Mouse (Mus musculus) ovary, postnatal 10 days (tissue): ENCODE results near the gene Lrp5.
"Not testable (repeated sequence)": the region's sequence is repeated elsewhere in the genome, so short reads cannot be mapped to it uniquely, and the experiment has no call there.

Experiments
- DNase-seq: peaks from one replicate; pipeline ENCODE4 v3.0.0; 2022; ENCODE audit warnings: low spot score

The Lrp5 gene

DNA sequence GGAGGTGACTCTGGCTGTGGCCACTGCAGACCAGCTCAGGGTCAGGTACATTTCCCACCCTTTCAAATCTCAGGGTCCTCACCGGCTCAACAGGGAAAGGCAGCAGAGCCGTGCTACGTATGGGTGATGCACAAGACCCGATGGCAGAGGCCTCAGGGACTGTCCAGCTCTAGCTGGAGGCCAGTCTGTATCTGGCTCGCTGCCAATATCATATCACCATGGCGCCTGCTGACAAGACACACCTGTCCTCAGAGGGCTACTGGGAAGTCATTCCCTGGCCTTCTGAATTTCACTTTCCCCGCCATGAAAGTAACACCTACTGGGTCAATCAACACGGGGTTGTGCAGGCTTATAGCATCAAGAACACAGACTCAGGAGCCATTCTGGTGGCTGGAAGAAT is 74.6 kb downstream of the Lrp5 start:
- DNase-seq, result no peak

DNA sequence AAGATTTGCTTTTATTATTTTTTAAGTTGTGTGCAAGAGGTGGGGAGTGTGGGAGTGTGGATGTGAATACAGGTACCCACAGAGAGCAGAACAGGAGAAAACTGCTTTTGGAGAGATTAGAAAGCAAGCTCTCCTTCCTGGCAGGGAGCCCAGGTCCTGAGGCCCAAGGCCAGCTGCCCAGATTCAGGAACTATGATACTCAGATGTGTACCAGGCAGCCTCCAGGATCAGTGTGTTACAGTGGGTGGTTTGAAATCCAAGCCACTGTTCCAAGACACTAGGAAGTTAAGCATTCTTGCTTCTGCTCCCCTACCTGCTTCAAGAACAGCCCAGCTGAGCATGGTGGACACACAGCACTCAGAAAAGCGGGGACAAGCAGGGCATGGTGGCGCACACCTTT is 75.5 kb downstream of the Lrp5 start:
- DNase-seq, result no peak

DNA sequence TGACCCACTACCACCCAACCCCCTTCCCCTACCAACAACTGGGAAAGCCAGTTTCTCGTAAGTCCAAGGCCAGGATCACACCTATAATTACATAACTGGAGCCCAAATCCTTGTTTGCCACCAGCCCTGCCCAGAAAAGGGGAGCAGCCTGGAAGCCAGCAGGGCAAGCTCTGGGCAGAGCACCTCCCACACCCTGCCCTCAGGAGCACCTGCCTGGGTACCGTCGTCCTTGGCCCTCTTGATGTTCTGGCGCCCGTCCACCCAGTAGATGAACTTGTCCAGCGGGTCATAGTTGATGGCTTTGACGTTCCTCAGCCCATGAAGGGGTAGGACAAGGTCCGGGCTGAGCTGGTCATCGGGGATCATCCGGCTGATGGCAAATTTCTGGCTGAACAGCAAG is 76.5 kb downstream of the Lrp5 start:
- DNase-seq, result no peak

DNA sequence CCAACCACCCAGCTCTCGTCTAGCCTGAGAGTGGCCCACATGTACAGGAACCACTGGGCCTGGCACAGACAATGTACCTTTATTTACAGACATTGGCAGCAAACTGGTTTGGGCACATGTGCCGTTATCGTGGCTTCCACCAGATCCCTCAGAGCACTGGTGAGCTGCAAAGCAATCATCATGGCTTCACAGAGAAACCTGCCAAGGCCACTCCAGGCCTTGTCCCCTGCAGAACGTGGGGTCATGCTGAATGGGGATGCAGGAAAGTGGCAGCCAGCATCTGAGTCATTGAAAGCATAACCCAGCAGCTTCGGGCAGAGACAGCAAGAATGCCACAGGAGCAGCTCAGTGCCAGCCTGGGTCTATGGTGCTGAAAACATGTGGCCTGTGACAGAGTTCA is 92.0 kb downstream of the Lrp5 start:
- no peak for DNase-seq

DNA sequence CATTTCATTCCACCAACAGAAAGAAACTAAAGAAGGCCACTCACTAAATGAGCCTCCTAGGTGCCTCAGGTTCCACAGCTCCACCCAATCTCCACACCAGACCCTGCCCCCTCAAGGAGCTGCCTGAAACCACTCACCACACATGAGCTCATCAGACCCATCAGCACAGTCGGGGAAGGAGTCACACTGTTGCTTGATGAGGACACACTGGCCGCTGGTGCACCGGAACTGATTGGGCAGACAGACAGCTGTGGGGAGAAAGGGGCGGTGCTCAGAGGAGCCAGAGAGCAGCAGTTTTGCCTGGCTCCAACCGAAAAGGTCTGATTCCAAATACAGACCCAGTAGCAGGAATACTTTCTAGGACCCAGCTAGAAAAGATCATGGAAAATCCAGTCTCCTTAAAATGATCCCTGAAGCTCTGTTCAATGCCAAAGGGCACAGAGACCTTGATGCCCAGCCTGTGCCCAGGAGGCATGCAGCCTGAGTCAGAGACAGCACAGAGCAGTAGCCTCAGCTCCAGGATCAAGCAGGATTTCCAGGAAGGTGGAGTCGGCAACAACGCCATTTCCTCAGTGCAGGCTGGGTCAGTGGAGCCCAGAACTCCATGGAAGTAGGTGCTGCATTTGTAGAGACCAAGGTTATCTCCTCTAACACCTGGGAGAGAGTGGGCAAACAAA is 92.8 kb downstream of the Lrp5 start:
- DNase-seq, result no peak

DNA sequence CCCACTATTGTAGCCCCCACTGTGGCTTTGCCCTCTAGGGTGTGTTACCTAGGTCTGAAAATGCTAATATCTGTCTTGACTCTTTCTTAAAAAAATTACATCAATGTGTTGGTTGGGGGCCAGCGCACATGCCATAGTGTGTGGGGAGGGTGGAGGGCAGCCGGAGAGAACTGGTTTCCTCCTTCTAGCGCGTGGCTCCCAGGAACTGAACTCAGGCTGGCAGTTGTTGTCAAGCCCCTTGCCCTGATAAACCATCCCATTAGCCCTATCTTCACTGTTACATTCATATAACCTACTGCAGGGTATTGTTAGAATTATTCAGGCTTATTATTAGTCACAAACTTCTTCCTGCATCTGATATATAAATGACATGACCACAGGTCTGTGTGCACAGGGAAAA is 96.4 kb downstream of the Lrp5 start:
- DNase-seq, result no peak

DNA sequence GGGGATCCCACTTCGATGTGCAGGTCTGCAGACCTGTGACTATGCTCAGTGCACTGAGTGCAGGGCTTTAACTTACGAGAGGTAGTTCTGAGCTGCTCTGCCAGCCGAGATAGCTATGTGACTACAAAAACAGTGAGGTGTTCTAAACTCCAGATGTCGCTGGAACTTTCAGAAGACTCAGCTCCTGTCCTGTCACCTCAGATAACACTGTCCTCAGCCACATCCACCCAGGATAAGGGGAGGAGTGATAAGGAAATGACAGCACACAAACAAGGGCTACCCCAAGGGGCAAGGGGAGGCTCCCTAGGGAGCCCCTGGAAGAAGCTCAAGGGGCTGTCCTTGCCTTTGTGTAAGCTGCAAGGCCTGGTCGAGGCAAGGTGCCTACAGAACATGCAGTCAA is 96.8 kb downstream of the Lrp5 start:
- DNase-seq, result no peak

DNA sequence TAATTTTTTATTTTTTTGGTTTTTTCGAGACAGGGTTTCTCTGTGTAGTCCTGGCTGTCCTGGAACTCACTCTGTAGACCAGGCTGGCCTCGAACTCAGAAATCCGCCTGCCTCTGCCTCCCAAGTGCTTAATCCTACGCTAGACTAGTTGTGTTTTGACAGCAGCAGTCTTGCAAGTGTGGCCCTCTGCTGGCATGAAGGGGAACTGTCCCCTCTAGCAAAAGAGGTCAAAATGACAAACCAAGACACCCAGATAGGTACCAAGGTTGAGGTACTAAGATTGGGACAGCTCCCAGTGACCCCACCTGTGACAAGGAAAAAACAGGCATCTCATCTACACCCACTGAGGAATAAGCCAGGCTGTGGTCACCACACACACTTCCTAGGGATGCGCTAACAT is 98.6 kb downstream of the Lrp5 start:
- DNase-seq, result not testable (repeated sequence)

DNA sequence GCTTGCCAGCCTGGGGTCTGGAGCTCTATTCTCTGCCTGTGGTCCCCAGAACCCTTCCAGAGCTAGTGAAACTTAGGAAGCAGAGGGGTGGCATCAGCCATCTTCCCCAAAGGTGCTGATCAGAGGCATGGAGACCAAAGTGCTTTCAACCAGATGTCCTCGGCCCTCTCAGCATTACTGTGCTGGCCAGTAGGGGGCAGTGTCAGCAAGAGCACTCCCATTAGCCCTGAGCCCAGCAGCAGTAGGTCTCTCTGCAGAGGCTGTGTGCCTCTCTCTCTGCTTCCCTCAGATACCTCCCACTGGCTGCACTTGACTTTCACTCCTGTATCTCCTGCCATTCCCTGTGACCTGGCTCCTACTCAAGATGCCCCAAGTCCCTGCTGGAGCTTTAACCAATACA is 99.8 kb downstream of the Lrp5 start:
- no peak for DNase-seq

DNA sequence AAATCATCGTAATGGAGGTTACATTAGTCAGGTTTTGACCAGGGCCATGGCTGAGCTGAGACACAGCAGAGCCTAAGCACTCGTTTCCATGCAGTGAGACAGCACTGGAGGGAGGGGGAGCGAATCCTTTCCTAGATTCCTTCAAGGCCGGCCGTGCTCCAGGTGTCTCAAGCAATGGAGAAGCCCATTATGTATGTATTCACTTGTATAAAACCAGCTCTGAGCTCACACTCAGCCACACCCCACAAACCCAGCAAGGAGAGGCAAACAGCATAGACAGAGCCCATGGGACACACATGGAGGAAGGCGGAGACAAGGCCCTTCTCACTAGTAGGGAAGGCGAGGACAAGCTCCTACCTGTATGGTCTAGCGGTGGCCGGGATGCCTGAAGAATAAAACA is 100.3 kb downstream of the Lrp5 start:
- DNase-seq, result no peak

DNA sequence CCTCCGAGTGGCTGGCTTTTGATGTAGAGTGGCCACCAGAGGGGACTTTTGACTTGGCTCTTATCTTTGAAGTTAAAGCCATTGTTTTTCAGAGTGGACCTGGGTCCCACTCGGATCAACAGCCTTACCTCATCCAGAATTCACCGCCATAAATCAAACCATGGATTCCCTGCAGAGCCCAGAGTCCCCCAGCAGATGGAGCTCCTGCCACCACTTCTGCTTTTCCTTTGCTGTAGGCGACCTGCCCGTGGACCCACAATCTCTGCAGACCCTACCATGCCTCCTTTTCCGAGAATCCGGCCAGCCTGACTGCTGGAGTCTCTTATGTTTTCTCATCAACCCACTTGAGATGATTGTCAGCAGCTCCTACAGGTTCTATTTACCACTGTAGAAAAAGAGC is 105.0 kb downstream of the Lrp5 start:
- DNase-seq, result no peak

DNA sequence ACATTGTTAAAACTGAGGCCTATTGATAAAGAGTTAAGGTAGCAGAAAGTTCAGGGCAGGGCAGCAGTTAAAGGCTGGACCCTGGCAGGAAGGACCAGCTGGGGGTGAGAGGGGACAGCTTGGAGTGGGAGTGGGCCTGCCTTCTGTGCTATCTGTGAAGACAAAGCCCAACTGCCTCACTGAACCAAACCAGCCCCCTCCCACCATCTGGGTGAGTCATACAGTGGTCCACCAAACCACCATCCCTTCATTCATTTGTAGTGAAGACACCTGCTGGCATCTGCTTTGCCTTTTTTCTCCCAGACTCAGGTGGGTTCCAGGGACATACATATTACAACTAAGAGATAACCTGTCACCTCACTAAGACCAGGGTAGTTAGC is 108.5 kb downstream of the Lrp5 start:
- DNase-seq, result no peak

DNA sequence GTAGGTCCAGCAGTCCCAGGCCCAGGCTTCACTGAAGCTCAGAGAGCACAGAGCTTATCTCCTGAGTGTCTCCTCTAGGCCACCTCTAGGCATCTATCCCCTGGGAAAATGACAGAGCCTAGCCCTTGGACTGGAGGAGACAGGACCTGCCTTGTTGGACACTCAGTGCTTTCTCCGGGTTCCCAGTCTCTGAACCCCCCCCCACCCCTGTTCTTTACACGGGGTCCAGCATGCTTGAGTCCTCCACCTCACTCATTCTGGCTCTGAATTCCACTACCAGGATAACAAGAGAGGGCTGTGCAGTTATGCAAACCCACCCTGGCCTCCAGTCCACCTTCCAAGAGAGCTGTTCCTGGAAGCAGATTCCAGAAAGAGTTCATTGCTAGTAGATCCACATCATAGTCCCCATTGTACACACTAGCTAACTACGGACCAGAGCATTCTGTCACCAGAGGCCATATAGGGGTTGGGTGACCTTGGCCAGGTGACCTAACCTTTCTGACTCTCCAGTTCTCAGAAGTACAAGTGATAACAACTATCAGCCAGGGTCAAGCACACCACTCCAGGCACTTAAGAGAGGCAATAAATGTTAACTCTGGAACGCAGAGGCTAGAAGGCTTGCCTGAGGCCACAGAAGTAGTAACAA is 109.0 kb downstream of the Lrp5 start:
- no peak for DNase-seq

DNA sequence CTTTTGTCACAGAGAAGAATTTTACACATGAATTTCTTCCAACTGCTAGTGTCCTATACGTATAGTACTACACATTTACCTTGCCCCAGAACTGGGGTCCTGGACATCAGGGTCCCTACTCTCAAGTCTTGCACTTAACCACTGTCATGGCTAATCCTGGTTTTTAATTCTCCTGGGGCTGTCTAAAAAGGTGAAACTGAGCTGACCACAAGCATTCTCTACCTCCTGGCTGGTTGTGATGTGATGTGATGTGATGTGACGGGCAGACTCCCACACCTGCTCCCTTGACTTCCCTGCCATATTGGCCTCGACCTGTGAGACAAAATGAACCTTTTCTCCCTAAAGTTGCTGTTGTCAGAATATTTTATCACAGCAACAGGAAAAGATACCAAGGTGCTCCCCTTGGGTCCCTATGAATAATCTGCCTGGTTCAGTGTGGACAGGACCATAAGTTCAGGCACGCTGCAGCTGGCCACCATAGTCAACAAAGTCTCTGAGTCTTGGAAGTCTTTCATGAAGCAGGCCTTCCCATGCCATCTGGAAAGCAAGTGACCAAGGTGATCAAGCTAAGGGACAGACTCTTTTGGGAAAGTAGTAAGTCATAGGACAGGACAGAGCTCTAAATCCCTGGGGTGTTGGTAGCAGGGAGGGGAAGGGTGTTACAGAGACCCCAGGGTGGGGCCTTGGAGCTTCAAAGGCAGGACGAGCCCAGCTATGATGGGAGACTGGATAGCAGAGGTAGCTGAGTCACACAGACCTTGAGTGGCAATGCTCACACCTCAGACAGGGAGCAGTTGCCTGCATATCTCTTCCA is 109.7 kb downstream of the Lrp5 start:
- DNase-seq, result no peak

DNA sequence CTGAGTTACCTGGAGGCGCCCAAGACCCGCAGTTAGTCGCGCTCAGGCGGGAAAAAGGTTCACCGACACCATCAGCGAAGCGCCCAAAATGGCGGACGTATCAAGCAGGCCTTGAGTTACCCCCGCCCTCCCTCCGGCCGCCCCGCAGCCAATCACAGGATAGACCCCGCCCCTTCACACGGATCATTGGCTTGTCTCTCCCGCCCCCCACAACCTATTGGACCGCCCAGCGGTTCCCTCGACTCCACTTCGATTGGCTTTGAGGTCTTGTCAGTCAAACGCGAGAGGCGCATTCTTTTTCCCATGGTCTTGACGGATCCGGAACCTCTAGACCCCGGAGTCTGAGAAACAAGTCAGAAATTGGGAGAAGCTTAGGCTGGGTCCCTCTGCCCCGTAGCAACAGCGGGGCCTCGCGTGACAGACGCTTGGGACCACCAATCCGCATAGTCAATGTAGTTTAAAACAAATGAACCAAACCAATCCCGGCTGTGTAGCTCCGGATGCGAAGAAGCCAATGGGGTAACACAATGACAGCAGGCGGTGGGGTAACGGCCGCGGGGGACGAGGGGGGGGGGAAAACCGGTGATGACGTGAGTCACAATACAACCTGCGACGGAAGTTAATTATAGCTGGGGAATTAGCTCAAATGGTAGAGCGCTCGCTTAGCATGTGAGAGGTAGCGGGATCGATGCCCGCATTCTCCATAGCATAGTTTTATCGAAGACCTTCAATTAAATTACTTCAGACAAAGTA is 110.6 kb downstream of the Lrp5 start, which contains the start of gene Ppp6r3:
TSS of gene Ppp6r3 (minus strand) at position 118 of the 753 bp plus-strand sequence.
- peak; percentile 90 for DNase-seq

DNA sequence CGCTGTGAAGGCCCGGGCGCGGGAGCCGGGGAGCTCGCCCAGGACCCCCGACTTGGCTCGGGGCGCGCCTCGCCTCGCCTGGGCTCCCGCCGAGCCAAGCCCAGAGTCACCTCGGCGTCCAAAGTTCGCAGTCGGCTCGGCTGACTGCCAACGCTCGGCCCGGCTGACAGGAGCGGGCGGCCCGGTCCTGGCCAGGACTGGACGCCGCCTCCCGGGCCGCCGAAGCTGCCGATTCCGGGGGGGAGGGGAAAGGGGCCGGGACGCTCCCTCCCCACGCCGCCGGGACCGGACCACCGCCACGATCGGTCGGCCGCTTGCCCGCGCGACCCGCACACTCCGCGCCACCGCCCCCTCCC is 111.1 kb downstream of the Lrp5 start:
- no peak for DNase-seq

DNA sequence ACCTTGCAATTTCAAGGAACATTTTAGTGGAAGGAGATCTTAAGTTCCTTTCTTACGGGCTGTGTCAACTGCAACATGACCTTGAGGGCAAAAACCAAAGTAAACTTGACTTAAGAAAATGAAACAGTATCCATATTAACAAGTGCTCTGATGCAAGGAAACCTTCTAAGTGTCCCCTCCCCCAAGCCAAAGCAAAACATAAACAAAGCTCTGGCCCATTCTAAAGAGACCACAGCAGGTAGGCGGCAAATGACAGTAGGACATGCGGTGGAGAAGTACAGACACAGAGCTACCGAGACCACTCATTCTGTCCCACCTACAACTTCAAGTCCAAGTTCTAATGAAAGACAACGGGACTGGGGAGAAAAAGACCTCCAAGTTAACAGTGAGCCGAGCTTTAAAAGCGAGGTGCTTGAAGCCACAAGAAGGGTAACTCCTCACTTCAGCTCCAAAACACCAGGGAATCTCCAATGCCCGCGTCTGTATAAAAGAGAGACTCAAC is 111.7 kb downstream of the Lrp5 start:
- DNase-seq, result no peak

DNA sequence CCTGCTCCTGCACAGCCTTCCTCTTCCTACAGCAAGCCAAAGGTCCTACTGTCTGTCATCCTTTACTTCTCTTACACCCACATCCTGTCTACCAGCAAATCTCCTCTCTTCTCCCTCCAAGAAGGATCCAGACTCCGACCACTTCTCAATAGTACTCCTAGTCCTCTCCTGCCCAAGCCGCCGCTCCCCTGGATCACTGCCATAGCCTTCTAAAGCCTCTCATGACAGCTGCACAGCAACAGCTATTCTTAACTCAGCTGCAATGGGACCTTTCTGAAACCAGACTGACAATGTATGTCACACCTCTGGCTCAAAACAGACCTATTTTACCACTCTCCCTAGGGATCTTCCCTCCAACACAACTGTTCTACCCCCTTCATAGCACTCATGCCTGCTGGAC is 122.1 kb downstream of the Lrp5 start:
- DNase-seq, result no peak

DNA sequence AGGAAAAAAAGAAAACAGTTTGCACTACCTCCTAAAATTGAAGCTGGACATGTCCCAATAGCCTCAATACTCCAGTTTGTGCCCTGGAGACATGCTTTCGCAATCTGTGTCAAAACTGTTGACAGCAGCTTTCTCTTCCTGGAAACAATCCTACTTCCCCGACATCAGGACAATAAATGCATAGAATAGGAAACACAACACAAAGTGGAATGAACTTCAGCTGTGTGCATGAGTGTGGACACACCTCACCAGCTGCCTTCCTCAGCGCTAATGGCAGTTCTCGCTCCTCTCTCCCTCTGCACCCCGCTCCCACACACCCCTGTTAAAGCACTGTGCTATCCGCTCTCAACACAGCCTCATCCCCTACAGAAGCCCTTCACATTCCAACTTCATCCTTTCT is 123.6 kb downstream of the Lrp5 start:
- no peak for DNase-seq

DNA sequence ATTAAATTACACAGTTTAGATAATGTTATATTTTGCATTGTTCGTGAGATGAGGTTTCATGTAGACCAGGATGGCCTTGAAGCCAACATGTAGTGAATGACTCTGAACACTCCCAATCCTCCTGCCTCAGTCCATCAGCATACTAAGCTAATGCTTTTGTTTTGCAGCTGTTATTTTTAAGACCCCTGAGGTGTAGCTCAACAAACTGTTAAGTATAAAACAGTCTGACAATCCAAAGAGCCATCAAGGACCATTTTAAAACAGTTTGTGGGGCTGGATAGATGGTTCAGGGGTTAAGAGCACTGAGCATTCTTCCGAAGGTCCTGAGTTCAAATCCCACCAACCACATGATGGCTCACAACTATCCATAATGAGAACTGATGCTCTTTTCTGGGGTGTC is 124.1 kb downstream of the Lrp5 start:
- DNase-seq, result no peak

DNA sequence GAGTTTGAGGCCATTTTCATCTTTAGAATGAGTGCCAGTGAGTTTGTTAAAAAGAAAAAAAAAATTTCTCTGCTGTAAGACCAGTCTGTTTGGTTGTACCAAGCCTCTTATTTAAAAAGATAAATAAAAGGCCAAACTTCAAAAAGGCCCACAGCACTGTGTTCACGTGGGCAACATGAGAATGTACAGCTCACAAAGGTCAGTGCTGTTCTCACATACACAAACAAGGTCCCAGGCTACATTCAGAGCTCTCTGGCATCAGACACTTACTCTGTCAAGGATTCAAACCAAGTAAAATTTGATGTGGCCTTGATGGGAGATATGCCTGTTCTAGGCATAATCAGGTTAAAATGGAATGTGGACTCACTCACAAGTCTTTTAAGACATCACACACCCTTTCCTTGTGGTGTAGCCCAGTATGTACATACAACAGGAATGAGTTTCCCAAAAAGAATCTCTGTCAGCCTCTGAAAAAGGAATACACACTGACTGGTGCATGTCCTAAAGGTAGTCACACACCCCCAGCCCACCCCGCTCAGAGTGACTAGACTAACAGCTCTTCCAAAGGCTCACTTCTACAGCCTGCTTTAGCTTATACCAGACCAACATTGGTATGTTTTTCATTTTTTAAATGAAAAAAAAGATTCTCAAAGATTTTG is 130.1 kb downstream of the Lrp5 start:
- DNase-seq, result no peak

DNA sequence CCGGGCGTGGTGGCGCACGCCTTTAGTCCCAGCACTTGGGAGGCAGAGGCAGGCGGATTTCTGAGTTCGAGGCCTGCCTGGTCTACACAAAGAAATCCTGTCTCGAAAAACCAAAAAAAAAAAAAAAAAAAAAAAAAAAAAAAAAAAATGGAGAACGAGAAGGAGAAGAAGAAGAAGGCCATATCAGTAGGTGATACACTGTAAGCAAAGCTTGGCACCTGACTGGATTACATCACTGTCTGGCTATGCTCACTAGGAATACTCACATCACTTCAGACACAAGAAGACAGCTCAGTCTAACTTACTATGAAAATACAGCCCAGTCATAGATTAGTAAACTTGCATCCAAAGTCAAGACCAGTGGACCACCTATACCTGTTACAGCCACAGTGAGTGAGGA is 131.6 kb downstream of the Lrp5 start:
- DNase-seq, result no peak
